Mouse (Mus musculus) hindbrain, embryonic 12.5 days (tissue): ENCODE measurements around the gene Zbtb32. TPM values are rescaled to one million over a fixed set of nuclear protein-coding genes. Genes with fewer than 3 reads are reported as not detected.

Experiments used
- ATAC-seq: fragments of 200-750 bp; cut with Nextera tagmentation; 2 replicates; pipeline ENCODE4 v1.8.0; 2017; ENCODE audit warnings: moderate TSS enrichment; ENCODE audit not compliant: low FRiP score
- H3K27ac ChIP-seq: fragments of 300-500 bp; sonication (generic); 2 replicates; pipeline ENCODE4 v1.5.1; 2016; ENCODE audit warnings: mild to moderate bottlenecking
- H3K27me3 ChIP-seq: fragments of 300-500 bp; sonication (generic); 2 replicates; pipeline ENCODE4 v1.6.1; 2016; ENCODE audit warnings: mild to moderate bottlenecking
- H3K36me3 ChIP-seq: fragments of 300-500 bp; sonication (generic); 2 replicates; pipeline ENCODE4 v1.6.1; 2016; ENCODE audit warnings: mild to moderate bottlenecking
- H3K4me1 ChIP-seq: fragments of 300-500 bp; sonication (generic); 2 replicates; pipeline ENCODE4 v1.6.1; 2016
- H3K4me2 ChIP-seq: fragments of 300-500 bp; sonication (generic); replicated peaks from 2 replicates; pipeline ENCODE4 v1.6.1; 2016; ENCODE audit warnings: mild to moderate bottlenecking
- H3K4me3 ChIP-seq: fragments of 300-500 bp; sonication (generic); 2 replicates; pipeline ENCODE4 v1.5.1; 2016; ENCODE audit warnings: mild to moderate bottlenecking
- H3K9ac ChIP-seq: fragments of 300-500 bp; sonication (generic); 2 replicates; pipeline ENCODE4 v1.6.1; 2016; ENCODE audit warnings: mild to moderate bottlenecking, moderate library complexity
- H3K9me3 ChIP-seq: fragments of 300-500 bp; sonication (generic); replicated peaks from 2 replicates; pipeline ENCODE4 v1.6.1; 2016; ENCODE audit warnings: mild to moderate bottlenecking
- WGBS: fragments of 180-500 bp; shearing (Covaris S2); methylation state at CpG from one replicate; pipeline ENCODE4 v1.1.7; 2016; 5-methylcytosine and 5-hydroxymethylcytosine counted together
- microRNA-seq: library from miRNA; unstranded; fragments of <30 nt; microRNA quantifications from one replicate; pipeline ENCODE4, GENCODE M21; 2017
- polyA plus RNA-seq: library from polyadenylated mRNA; unstranded; fragments of >200 nt; fragmentation: Nextera tagmentation; extraction: Ambion mirVana; gene quantifications from 2 replicates; pipeline ENCODE4 v1.2.1, GENCODE M21; 2016

Zbtb32 gene
- polyA plus RNA-seq, 1 experiment from 2014 or later: 0.39 TPM

GRCm38 (mm10) chr7:30551445-30552101 lies 47.1 kb downstream of the Zbtb32 start:
- Histone ChIP-seq H3K4me2 (peak overlapping the region; percentile 87), H3K27ac (peak overlapping the region; percentile 91), H3K4me1 (peaks cover 14% of the 10 kb centered on the region), H3K9me3 (no peaks in the 10 kb centered on the region), H3K36me3 (peaks cover 35% of the 10 kb centered on the region), H3K27me3 (0 out of 2 replicates have a peak, but pooled peaks cover 3% of the 10 kb centered on the region), H3K9ac (peak overlapping the region; percentile 56), H3K4me3 (peak overlapping the region; percentile 61)
- WGBS: 2% methylated on average over 10 of the region's 10 CpGs
- peak; percentile 67 for ATAC-seq

- 0 out of 2 replicates have a peak, but pooled peaks cover 3% of the 10 kb centered on the region for H3K27me3 ChIP-seq
- H3K27ac ChIP-seq: no peak overlapping the region
- no peaks in the 10 kb centered on the region for H3K9me3 ChIP-seq
- 100% methylated on average over 1 of the region's 1 CpGs for WGBS
- no peak overlapping the region for H3K9ac ChIP-seq
- no peak overlapping the region for H3K4me2 ChIP-seq
- H3K4me3 ChIP-seq: no peak overlapping the region
- ATAC-seq: no peak
- peaks cover 30% of the 10 kb centered on the region for H3K36me3 ChIP-seq
- H3K4me1 ChIP-seq: peaks cover 14% of the 10 kb centered on the region
Observed at GRCm38 (mm10) chr7:30550603-30551002, 48.1 kb downstream of the Zbtb32 start.

GRCm38 (mm10) chr7:30549880-30550279 lies 48.8 kb downstream of the Zbtb32 start:
- Histone ChIP-seq H3K36me3 (peaks cover 23% of the 10 kb centered on the region), H3K4me3 (no peak overlapping the region), H3K4me2 (no peak overlapping the region), H3K27ac (no peak overlapping the region), H3K4me1 (peaks cover 14% of the 10 kb centered on the region), H3K9ac (no peak overlapping the region), H3K9me3 (no peaks in the 10 kb centered on the region), H3K27me3 (0 out of 2 replicates have a peak, but pooled peaks cover 3% of the 10 kb centered on the region)
- no peak for ATAC-seq
- 93% methylated on average over 2 of the region's 2 CpGs for WGBS

GRCm38 (mm10) chr7:30544327-30544726 lies 54.4 kb downstream of the Zbtb32 start:
- Histone ChIP-seq H3K9me3 (no peaks in the 10 kb centered on the region), H3K27ac (no peak overlapping the region), H3K27me3 (no peaks in the 10 kb centered on the region), H3K36me3 (peaks cover 41% of the 10 kb centered on the region), H3K4me2 (no peak overlapping the region), H3K4me1 (no peaks in the 10 kb centered on the region), H3K9ac (no peak overlapping the region), H3K4me3 (no peak overlapping the region)
- 92% methylated on average over 2 of the region's 2 CpGs for WGBS
- ATAC-seq: no peak

- Histone ChIP-seq H3K4me1 (peaks cover 1% of the 10 kb centered on the region; the same call in 1 of the 2 replicates), H3K9me3 (no peaks in the 10 kb centered on the region), H3K27ac (no peak overlapping the region), H3K4me3 (no peak overlapping the region), H3K4me2 (no peak overlapping the region), H3K9ac (no peak overlapping the region), H3K36me3 (peaks cover 33% of the 10 kb centered on the region), H3K27me3 (no peaks in the 10 kb centered on the region)
- no peak for ATAC-seq
- 81% methylated on average over 7 of the region's 7 CpGs for WGBS
Observed at GRCm38 (mm10) chr7:30540572-30540971, 58.1 kb downstream of the Zbtb32 start.

Small RNAs within 50 kb of the gene (microRNA-seq; reads per million reads assigned to microRNA genes)
- gene Gm38670: 1.6 reads per million
- gene Mir3569: 1.1 reads per million

Other genes with a start within 250 kb of the Zbtb32 start
- gene Lrfn3, start 236.1 kb downstream of the Zbtb32 start, polyA plus RNA-seq: 9.3 and 10.1 TPM in 2 replicates
- gene Tyrobp, start 185.1 kb downstream of the Zbtb32 start, polyA plus RNA-seq: 17.7 and 19.7 TPM in 2 replicates
- gene Hcst, start 179.1 kb downstream of the Zbtb32 start, polyA plus RNA-seq: 0.57 and 0.86 TPM in 2 replicates
- 1.3 and 2.2 TPM in 2 replicates for gene Nfkbid, start 177.2 kb downstream of the Zbtb32 start, polyA plus RNA-seq
- gene Aplp1, start 153.4 kb downstream of the Zbtb32 start, polyA plus RNA-seq: 348 and 365 TPM in 2 replicates
- 16.1 and 23.9 TPM in 2 replicates for gene Kirrel2, start 141.2 kb downstream of the Zbtb32 start, polyA plus RNA-seq
- gene Nphs1, start 140.6 kb downstream of the Zbtb32 start, polyA plus RNA-seq: 3.8 and 5.2 TPM in 2 replicates
- gene Prodh2, start 105.3 kb downstream of the Zbtb32 start, polyA plus RNA-seq: not detected in 2 replicates
- gene Arhgap33, start 63.8 kb downstream of the Zbtb32 start, polyA plus RNA-seq: 88.6 and 98.9 TPM in 2 replicates
- gene Hspb6, start 46.7 kb downstream of the Zbtb32 start, polyA plus RNA-seq: 5.7 and 7.1 TPM in 2 replicates
- gene Proser3, start 46.6 kb downstream of the Zbtb32 start, polyA plus RNA-seq: 11.3 and 12.6 TPM in 2 replicates
- 52.4 and 55.2 TPM in 2 replicates for gene Lin37, start 39.1 kb downstream of the Zbtb32 start, polyA plus RNA-seq
- 80.6 and 87.5 TPM in 2 replicates for gene U2af1l4, start 35.6 kb downstream of the Zbtb32 start, polyA plus RNA-seq
- gene Gm49396, start 35.6 kb downstream of the Zbtb32 start, polyA plus RNA-seq: 18.1 and 19.5 TPM in 2 replicates
- gene Psenen, start 35.3 kb downstream of the Zbtb32 start, polyA plus RNA-seq: 128 and 139 TPM in 2 replicates
- gene Igflr1, start 33.5 kb downstream of the Zbtb32 start, polyA plus RNA-seq: 4.2 and 6.3 TPM in 2 replicates
- gene Kmt2b, start 10.2 kb downstream of the Zbtb32 start, polyA plus RNA-seq: 8.8 and 9.9 TPM in 2 replicates
- gene Upk1a, start 13.9 kb upstream of the Zbtb32 start, polyA plus RNA-seq: 0.21 and 0.35 TPM in 2 replicates
- 737 and 880 TPM in 2 replicates for gene Cox6b1, start 27.2 kb upstream of the Zbtb32 start, polyA plus RNA-seq
- gene Etv2, start 36.9 kb upstream of the Zbtb32 start, polyA plus RNA-seq: not detected in 2 replicates
- gene Rbm42, start 51.4 kb upstream of the Zbtb32 start, polyA plus RNA-seq: 153 and 160 TPM in 2 replicates
- 35.4 and 38.4 TPM in 2 replicates for gene Haus5, start 66.1 kb upstream of the Zbtb32 start, polyA plus RNA-seq
- gene Pmis2, start 72.7 kb upstream of the Zbtb32 start, polyA plus RNA-seq: not detected in 2 replicates
- not detected in 2 replicates for gene 2200002J24Rik, start 100.0 kb upstream of the Zbtb32 start, polyA plus RNA-seq
- gene Atp4a, start 113.3 kb upstream of the Zbtb32 start, polyA plus RNA-seq: 0.93 and 1.3 TPM in 2 replicates
- 147 and 164 TPM in 2 replicates for gene Tmem147, start 130.6 kb upstream of the Zbtb32 start, polyA plus RNA-seq
- 0.76 and 1.1 TPM in 2 replicates for gene Gapdhs, start 144.8 kb upstream of the Zbtb32 start, polyA plus RNA-seq
- gene Sbsn, start 152.6 kb upstream of the Zbtb32 start, polyA plus RNA-seq: 1.7 and 2.5 TPM in 2 replicates
- gene Dmkn, start 164.8 kb upstream of the Zbtb32 start, polyA plus RNA-seq: 0.59 and 0.67 TPM in 2 replicates
- not detected in 2 replicates for gene Krtdap, start 189.0 kb upstream of the Zbtb32 start, polyA plus RNA-seq
- gene Ffar2, start 224.9 kb upstream of the Zbtb32 start, polyA plus RNA-seq: not detected in 2 replicates